Mouse (Mus musculus) neural tube, embryonic 14.5 days (tissue): ENCODE measurements around the gene Slc16a2. TPM values are rescaled to one million over a fixed set of nuclear protein-coding genes. Genes with fewer than 3 reads are reported as not detected.

Source experiments
- ATAC-seq: fragments of 200-750 bp; cut with Nextera tagmentation; 2 replicates; pipeline ENCODE4 v1.8.0; 2017; ENCODE audit warnings: low read depth, mild to moderate bottlenecking, moderate TSS enrichment, moderate library complexity
- H3K27ac ChIP-seq: fragments of 300-500 bp; sonication (generic); 2 replicates; pipeline ENCODE4 v1.5.1; 2014; ENCODE audit warnings: low read depth, mild to moderate bottlenecking, control low read depth, low read length, moderate library complexity, mixed read lengths
- H3K27me3 ChIP-seq: fragments of 300-500 bp; sonication (generic); 2 replicates; pipeline ENCODE4 v1.6.1; 2014; ENCODE audit warnings: low read length; ENCODE audit not compliant: control insufficient read depth, insufficient read depth
- H3K36me3 ChIP-seq: fragments of 300-500 bp; sonication (generic); 2 replicates; pipeline ENCODE4 v1.6.1; 2014; ENCODE audit warnings: low read length, mixed read lengths; ENCODE audit not compliant: control insufficient read depth, insufficient read depth
- H3K4me1 ChIP-seq: fragments of 300-500 bp; sonication (generic); 2 replicates; pipeline ENCODE4 v1.6.1; 2014; ENCODE audit warnings: low read length; ENCODE audit not compliant: control insufficient read depth, insufficient read depth
- H3K4me2 ChIP-seq: fragments of 300-500 bp; sonication (generic); 2 replicates; pipeline ENCODE4 v1.6.1; 2014; ENCODE audit warnings: mild to moderate bottlenecking, low read depth, low read length, control low read depth
- H3K4me3 ChIP-seq: fragments of 300-500 bp; sonication (generic); 2 replicates; pipeline ENCODE4 v1.5.1; 2014; ENCODE audit warnings: low read depth, low read length, control low read depth, mixed read lengths
- H3K9ac ChIP-seq: fragments of 300-500 bp; sonication (generic); replicated peaks from 2 replicates; pipeline ENCODE4 v1.6.1; 2014; ENCODE audit warnings: low read depth, mild to moderate bottlenecking, control low read depth, low read length, mixed read lengths
- H3K9me3 ChIP-seq: fragments of 300-500 bp; sonication (generic); 2 replicates; pipeline ENCODE4 v1.6.1; 2016; ENCODE audit warnings: low read length; ENCODE audit not compliant: control insufficient read depth
- whole genome bisulfite sequencing: fragments of 180-500 bp; shearing (Covaris S2); extraction: QIAGEN DNeasy Blood & Tissue Kit; methylation state at CpG from one replicate; pipeline ENCODE4 v1.1.7; 2014; 5-methylcytosine and 5-hydroxymethylcytosine counted together
- polyA plus RNA-seq: library from polyadenylated mRNA; unstranded; fragments of >200 nt; fragmentation: Nextera tagmentation; extraction: Ambion mirVana; gene quantifications from 2 replicates; pipeline ENCODE4 v1.2.1, GENCODE M21; 2014

Gene Slc16a2
- polyA plus RNA-seq, 1 experiment from 2014 or later: 25.2 TPM

DNA sequence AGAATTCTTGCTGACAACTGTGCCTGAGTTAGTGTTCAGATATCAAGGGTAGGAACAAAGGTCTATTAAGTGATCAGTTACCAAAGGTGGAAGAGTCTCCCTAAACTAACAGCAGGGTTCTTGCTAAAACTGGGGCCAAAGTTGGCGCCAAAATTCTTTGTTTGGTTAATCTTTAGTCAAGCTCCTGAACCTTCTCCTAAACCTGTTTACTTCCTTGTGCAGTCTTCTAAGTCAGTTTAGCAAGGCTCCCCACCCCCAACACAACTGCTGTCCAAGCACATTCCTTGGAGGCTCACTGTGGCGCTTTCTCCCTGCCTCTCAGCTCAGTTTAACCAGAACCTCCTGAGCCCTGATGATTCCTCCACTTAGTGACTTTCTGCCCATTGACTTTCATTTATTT, 168.8 kb downstream of the Slc16a2 start:
- H3K27ac ChIP-seq: no peak overlapping the region
- no peak for ATAC-seq
- WGBS: 27% methylated on average over 2 of the region's 2 CpGs
- H3K4me1 ChIP-seq: no peaks in the 10 kb centered on the region
- H3K4me2 ChIP-seq: no peak overlapping the region
- no peaks in the 10 kb centered on the region for H3K9me3 ChIP-seq
- no peaks in the 10 kb centered on the region for H3K36me3 ChIP-seq
- 0 out of 2 replicates have a peak, but pooled peaks cover 2% of the 10 kb centered on the region for H3K27me3 ChIP-seq
- no peak overlapping the region for H3K4me3 ChIP-seq
- no peak overlapping the region for H3K9ac ChIP-seq

GRCm38 (mm10) chrX:103652048-103652447, 169.7 kb downstream of the Slc16a2 start:
- 55% methylated on average over 1 of the region's 1 CpGs for WGBS
- 0 out of 2 replicates have a peak, but pooled peaks cover 2% of the 10 kb centered on the region for H3K27me3 ChIP-seq
- no peak overlapping the region for H3K9ac ChIP-seq
- ATAC-seq: no peak
- no peak overlapping the region for H3K4me3 ChIP-seq
- H3K4me1 ChIP-seq: no peaks in the 10 kb centered on the region
- H3K4me2 ChIP-seq: no peak overlapping the region
- H3K9me3 ChIP-seq: no peaks in the 10 kb centered on the region
- H3K27ac ChIP-seq: no peak overlapping the region
- no peaks in the 10 kb centered on the region for H3K36me3 ChIP-seq

Other genes starting within 250 kb of the Slc16a2 start
- not detected in 2 replicates for gene Zcchc13, start 191.4 kb downstream of the Slc16a2 start, polyA plus RNA-seq
- 32.5 and 42.1 TPM in 2 replicates for gene Rlim, start 159.3 kb upstream of the Slc16a2 start, polyA plus RNA-seq